Mouse (Mus musculus) heart, embryonic 14.5 days (tissue): ENCODE measurements around the gene Arvcf. TPM values are rescaled to one million over a fixed set of nuclear protein-coding genes. Genes with fewer than 3 reads are reported as not detected.
A peak's percentile ranks its signal among the peaks of the same experiment; 100 is the strongest.

ENCODE experiments used
- ATAC-seq: fragments of 200-750 bp; cut with Nextera tagmentation; 2 replicates; pipeline ENCODE4 v1.8.0; 2017; ENCODE audit warnings: low read depth, moderate TSS enrichment; ENCODE audit not compliant: insufficient number of reproducible peaks, insufficient read depth, low FRiP score
- H3K27ac ChIP-seq, 2 experiments: fragments of 200-500 bp in 1 of 2; fragments of 300-500 bp in 1 of 2; sonication (generic) in 1 of 2; replicated peaks in 1 of 2; 2 replicates each; pipeline ENCODE4 v1.5.1; 2012 to 2014; ENCODE audit warnings: low read depth in 2 of 2, low read length in 2 of 2, control low read depth in 1 of 2, mild to moderate bottlenecking in 1 of 2, mixed read lengths in 1 of 2; ENCODE audit not compliant: control insufficient read depth in 1 of 2, insufficient read depth in 1 of 2
- H3K27me3 ChIP-seq: fragments of 300-500 bp; sonication (generic); 2 replicates; pipeline ENCODE4 v1.6.1; 2014; ENCODE audit warnings: mild to moderate bottlenecking, low read length, control low read depth; ENCODE audit not compliant: control insufficient read depth, insufficient read depth
- H3K36me3 ChIP-seq: fragments of 300-500 bp; sonication (generic); 2 replicates; pipeline ENCODE4 v1.6.1; 2014; ENCODE audit warnings: mild to moderate bottlenecking, control low read depth, low read length, mixed read lengths; ENCODE audit not compliant: control insufficient read depth, insufficient read depth
- H3K4me1 ChIP-seq, 2 experiments: fragments of 200-500 bp in 1 of 2; fragments of 300-500 bp in 1 of 2; sonication (generic) in 1 of 2; 2 replicates each; pipeline ENCODE4 v1.6.1; 2012 to 2014; ENCODE audit warnings: low read length in 2 of 2, control low read depth in 1 of 2, mixed read lengths in 1 of 2; ENCODE audit not compliant: control insufficient read depth in 2 of 2, insufficient read depth in 2 of 2
- H3K4me2 ChIP-seq: fragments of 300-500 bp; sonication (generic); 2 replicates; pipeline ENCODE4 v1.6.1; 2014; ENCODE audit warnings: mild to moderate bottlenecking, low read length
- H3K4me3 ChIP-seq, 2 experiments: fragments of 200-500 bp in 1 of 2; fragments of 300-500 bp in 1 of 2; sonication (generic) in 1 of 2; 2 replicates each; pipeline ENCODE4 v1.5.1; 2012 to 2014; ENCODE audit warnings: low read length in 2 of 2, mild to moderate bottlenecking in 2 of 2, control low read depth in 1 of 2, low read depth in 1 of 2, moderate library complexity in 1 of 2; ENCODE audit not compliant: control insufficient read depth in 1 of 2, insufficient read depth in 1 of 2
- H3K9ac ChIP-seq: fragments of 300-500 bp; sonication (generic); 2 replicates; pipeline ENCODE4 v1.6.1; 2014; ENCODE audit warnings: mild to moderate bottlenecking, low read length
- H3K9me3 ChIP-seq: fragments of 300-500 bp; sonication (generic); 2 replicates; pipeline ENCODE4 v1.6.1; 2016; ENCODE audit warnings: low read length, control low read depth; ENCODE audit not compliant: control insufficient read depth
- WGBS: fragments of 180-500 bp; shearing (Covaris S2); extraction: QIAGEN DNeasy Blood & Tissue Kit; methylation state at CpG from one replicate; pipeline ENCODE4 v1.1.7; 2014; 5-methylcytosine and 5-hydroxymethylcytosine counted together
- polyA plus RNA-seq: library from polyadenylated mRNA; unstranded; fragments of >200 nt; fragmentation: Nextera tagmentation; extraction: Ambion mirVana; gene quantifications from 2 replicates; pipeline ENCODE4 v1.2.1, GENCODE M21; 2014

Gene Arvcf
- polyA plus RNA-seq, 1 experiment from 2014 or later, result 32.3 TPM

GRCm38 (mm10) chr16:18428011-18428515 lies 80.1 kb downstream of the Arvcf start:
- H3K4me2 ChIP-seq, result no peak overlapping the region
- ATAC-seq, result no peak
- H3K9ac ChIP-seq, result no peak overlapping the region
- no peak overlapping the region for H3K27ac ChIP-seq
- H3K4me1 ChIP-seq, result peaks cover 21 to 34% of the 10 kb centered on the region in 2 experiments
- H3K36me3 ChIP-seq, result 0 out of 2 replicates have a peak, but pooled peaks cover 9% of the 10 kb centered on the region
- no peak overlapping the region for H3K4me3 ChIP-seq
- WGBS, result 86% methylated on average over 5 of the region's 5 CpGs
- H3K27me3 ChIP-seq, result no peaks in the 10 kb centered on the region
- no peaks in the 10 kb centered on the region for H3K9me3 ChIP-seq

- Histone ChIP-seq H3K4me1 (peaks cover 21 to 30% of the 10 kb centered on the region in 2 experiments), H3K27ac (no peak overlapping the region), H3K4me2 (no peak overlapping the region), H3K4me3 (no peak overlapping the region), H3K36me3 (0 out of 2 replicates have a peak, but pooled peaks cover 5% of the 10 kb centered on the region), H3K9me3 (no peaks in the 10 kb centered on the region), H3K9ac (no peak overlapping the region), H3K27me3 (no peaks in the 10 kb centered on the region)
- no peak for ATAC-seq
- 61% methylated on average over 7 of the region's 7 CpGs for WGBS
Observed at GRCm38 (mm10) chr16:18428516-18429042, 80.6 kb downstream of the Arvcf start.

GRCm38 (mm10) chr16:18429641-18430040 lies 81.7 kb downstream of the Arvcf start:
- H3K27me3 ChIP-seq, result no peaks in the 10 kb centered on the region
- ATAC-seq, result no peak
- H3K4me1 ChIP-seq, result peaks cover 18 to 20% of the 10 kb centered on the region in 2 experiments
- no peak overlapping the region for H3K4me2 ChIP-seq
- no peak overlapping the region for H3K9ac ChIP-seq
- H3K27ac ChIP-seq, result no peak overlapping the region
- no peaks in the 10 kb centered on the region for H3K36me3 ChIP-seq
- 0 out of 2 replicates have a peak, but pooled peaks cover under 1% of the 10 kb centered on the region for H3K9me3 ChIP-seq
- H3K4me3 ChIP-seq, result no peak overlapping the region
- 79% methylated on average over 8 of the region's 8 CpGs for WGBS

GRCm38 (mm10) chr16:18430641-18431212 lies 82.7 kb downstream of the Arvcf start:
- Histone ChIP-seq H3K4me1 (peaks cover 10% of the 10 kb centered on the region in 2 experiments), H3K4me2 (no peak overlapping the region), H3K27me3 (no peaks in the 10 kb centered on the region), H3K27ac (no peak overlapping the region), H3K9me3 (0 out of 2 replicates have a peak, but pooled peaks cover 4% of the 10 kb centered on the region), H3K36me3 (no peaks in the 10 kb centered on the region), H3K4me3 (no peak overlapping the region), H3K9ac (no peak overlapping the region)
- ATAC-seq, result no peak
- WGBS, result 77% methylated on average over 8 of the region's 8 CpGs

GRCm38 (mm10) chr16:18433341-18433920 lies 85.4 kb downstream of the Arvcf start:
- Histone ChIP-seq H3K27me3 (no peaks in the 10 kb centered on the region), H3K36me3 (peaks cover 20% of the 10 kb centered on the region), H3K9ac (no peak overlapping the region), H3K4me2 (no peak overlapping the region), H3K27ac (no peak overlapping the region), H3K4me3 (no peak overlapping the region), H3K4me1 (peaks cover 3 to 6% of the 10 kb centered on the region in 2 experiments; a peak in 2 of 4 replicates), H3K9me3 (0 out of 2 replicates have a peak, but pooled peaks cover 4% of the 10 kb centered on the region)
- 94% methylated on average over 5 of the region's 5 CpGs for WGBS
- ATAC-seq, result no peak

GRCm38 (mm10) chr16:18436128-18436527 lies 88.1 kb downstream of the Arvcf start:
- Histone ChIP-seq H3K4me2 (no peak overlapping the region), H3K27me3 (no peaks in the 10 kb centered on the region), H3K27ac (no peak overlapping the region), H3K9ac (no peak overlapping the region), H3K4me1 (no peaks in the 10 kb centered on the region), H3K36me3 (peaks cover 27% of the 10 kb centered on the region), H3K9me3 (0 out of 2 replicates have a peak, but pooled peaks cover 4% of the 10 kb centered on the region), H3K4me3 (no peak overlapping the region)
- 80% methylated on average over 6 of the region's 6 CpGs for WGBS
- no peak for ATAC-seq

GRCm38 (mm10) chr16:18443385-18443841 lies 95.4 kb downstream of the Arvcf start:
- Histone ChIP-seq H3K9ac (no peak overlapping the region), H3K4me2 (no peak overlapping the region), H3K27ac (no peak overlapping the region), H3K4me1 (peaks cover 0 to 4% of the 10 kb centered on the region in 2 experiments; a peak in 2 of 4 replicates), H3K27me3 (no peaks in the 10 kb centered on the region), H3K9me3 (no peaks in the 10 kb centered on the region), H3K4me3 (no peak overlapping the region), H3K36me3 (peaks cover 50% of the 10 kb centered on the region)
- peak; percentile 75 for ATAC-seq
- 9% methylated on average over 8 of the region's 8 CpGs for WGBS
